Mouse (Mus musculus): Measurements from ENCODE around the gene Ikzf2. TPM values are rescaled to one million over a fixed set of nuclear protein-coding genes. Genes with fewer than 3 reads are reported as not detected.

Gene Ikzf2
- 3.7 and 4.3 TPM in 2 replicates for polyA plus RNA-seq (2015; fragmentation: Nextera tagmentation; extraction: Ambion mirVana)

GRCm38 (mm10) chr1:69687076-69687991 lies at the start of gene Ikzf2:
Gene Ikzf2, minus strand, starts transcription at chr1:69687245.
- peak; percentile 96 for ATAC-seq (ENCODE audit: low FRiP score)
- Histone ChIP-seq H3K4me3 (peak within 1 kb of the TSS; percentile 72), H3K27ac (peak within 1 kb of the TSS; percentile 90), H3K27me3 (no peaks in the 10 kb centered on the region), H3K36me3 (no peaks in the 10 kb centered on the region), H3K9me3 (no peaks in the 10 kb centered on the region), H3K4me1 (replicated peaks) (peaks cover 18% of the 10 kb centered on the region), H3K4me2 (peak within 1 kb of the TSS; percentile 70), H3K9ac (peak within 1 kb of the TSS; percentile 85)
- WGBS = under 1% methylated on average over 46 of the region's 105 CpGs

GRCm38 (mm10) chr1:69729729-69730128 lies 42.7 kb upstream of the Ikzf2 start:
- Histone ChIP-seq H3K9me3 (no peaks in the 10 kb centered on the region), H3K36me3 (no peaks in the 10 kb centered on the region), H3K4me1 (replicated peaks) (peaks cover 11% of the 10 kb centered on the region), H3K4me3 (no peak overlapping the region), H3K4me2 (no peak overlapping the region), H3K27me3 (no peaks in the 10 kb centered on the region), H3K9ac (no peak overlapping the region), H3K27ac (0 out of 2 replicates have a peak overlapping the region, but pooled peaks have one; percentile 66)
- ATAC-seq (ENCODE audit: low FRiP score) = 0 out of 2 replicates have a peak, but pooled peaks have one; percentile 28
- WGBS = 58% methylated on average over 1 of the region's 1 CpGs

- ATAC-seq (ENCODE audit: low FRiP score) = peak; percentile 69; the same call in 1 of the 2 replicates
- H3K4me1 ChIP-seq (replicated peaks) = peaks cover 11% of the 10 kb centered on the region
- H3K4me3 ChIP-seq = no peak overlapping the region
- no peaks in the 10 kb centered on the region for H3K9me3 ChIP-seq
- H3K27me3 ChIP-seq = no peaks in the 10 kb centered on the region
- no peak overlapping the region for H3K9ac ChIP-seq
- H3K4me2 ChIP-seq = no peak overlapping the region
- H3K27ac ChIP-seq = peak overlapping the region; percentile 66
- H3K36me3 ChIP-seq = no peaks in the 10 kb centered on the region
- 22% methylated on average over 5 of the region's 5 CpGs for WGBS
Measured at GRCm38 (mm10) chr1:69729031-69729679, 42.1 kb upstream of the Ikzf2 start.

GRCm38 (mm10) chr1:69727968-69728367 lies 40.9 kb upstream of the Ikzf2 start:
- 49% methylated on average over 5 of the region's 5 CpGs for WGBS
- H3K9ac ChIP-seq = no peak overlapping the region
- H3K4me2 ChIP-seq = no peak overlapping the region
- no peaks in the 10 kb centered on the region for H3K36me3 ChIP-seq
- ATAC-seq (ENCODE audit: low FRiP score) = no peak
- H3K27ac ChIP-seq = no peak overlapping the region
- H3K9me3 ChIP-seq = no peaks in the 10 kb centered on the region
- no peaks in the 10 kb centered on the region for H3K27me3 ChIP-seq
- peaks cover 11% of the 10 kb centered on the region for H3K4me1 ChIP-seq (replicated peaks)
- no peak overlapping the region for H3K4me3 ChIP-seq

GRCm38 (mm10) chr1:69717107-69717506 lies 30.1 kb upstream of the Ikzf2 start:
- Histone ChIP-seq H3K4me2 (no peak overlapping the region), H3K9ac (no peak overlapping the region), H3K27me3 (no peaks in the 10 kb centered on the region), H3K27ac (no peak overlapping the region), H3K4me3 (no peak overlapping the region), H3K36me3 (no peaks in the 10 kb centered on the region), H3K9me3 (no peaks in the 10 kb centered on the region), H3K4me1 (replicated peaks) (no peaks in the 10 kb centered on the region)
- 90% methylated on average over 3 of the region's 3 CpGs for WGBS
- no peak for ATAC-seq (ENCODE audit: low FRiP score)

GRCm38 (mm10) chr1:69708571-69708970 lies 21.5 kb upstream of the Ikzf2 start:
- Histone ChIP-seq H3K9me3 (no peaks in the 10 kb centered on the region), H3K4me2 (no peak overlapping the region), H3K27me3 (no peaks in the 10 kb centered on the region), H3K9ac (no peak overlapping the region), H3K36me3 (no peaks in the 10 kb centered on the region), H3K27ac (no peak overlapping the region), H3K4me3 (no peak overlapping the region), H3K4me1 (replicated peaks) (no peaks in the 10 kb centered on the region)
- no peak for ATAC-seq (ENCODE audit: low FRiP score)
- 65% methylated on average over 1 of the region's 1 CpGs for WGBS

GRCm38 (mm10) chr1:69703506-69704156 lies 16.6 kb upstream of the Ikzf2 start:
- H3K4me2 ChIP-seq = no peak overlapping the region
- H3K36me3 ChIP-seq = no peaks in the 10 kb centered on the region
- no peak overlapping the region for H3K4me3 ChIP-seq
- no peaks in the 10 kb centered on the region for H3K27me3 ChIP-seq
- H3K9ac ChIP-seq = no peak overlapping the region
- 93% methylated on average over 3 of the region's 3 CpGs for WGBS
- no peak overlapping the region for H3K27ac ChIP-seq
- no peaks in the 10 kb centered on the region for H3K9me3 ChIP-seq
- no peak for ATAC-seq (ENCODE audit: low FRiP score)
- no peaks in the 10 kb centered on the region for H3K4me1 ChIP-seq (replicated peaks)

- Histone ChIP-seq H3K27ac (no peak overlapping the region), H3K36me3 (no peaks in the 10 kb centered on the region), H3K4me2 (no peak overlapping the region), H3K9ac (no peak overlapping the region), H3K4me1 (replicated peaks) (peaks cover 3% of the 10 kb centered on the region; the same call in 1 of the 2 replicates), H3K9me3 (no peaks in the 10 kb centered on the region), H3K4me3 (no peak overlapping the region), H3K27me3 (no peaks in the 10 kb centered on the region)
- WGBS = 82% methylated on average over 6 of the region's 6 CpGs
- no peak for ATAC-seq (ENCODE audit: low FRiP score)
Measured at GRCm38 (mm10) chr1:69691946-69692345, 4.9 kb upstream of the Ikzf2 start.

- H3K36me3 ChIP-seq = no peaks in the 10 kb centered on the region
- no peak overlapping the region for H3K9ac ChIP-seq
- ATAC-seq (ENCODE audit: low FRiP score) = no peak
- no peak overlapping the region for H3K4me3 ChIP-seq
- no peaks in the 10 kb centered on the region for H3K27me3 ChIP-seq
- H3K4me2 ChIP-seq = peak overlapping the region; percentile 34
- peaks cover 17% of the 10 kb centered on the region for H3K4me1 ChIP-seq (replicated peaks)
- no peaks in the 10 kb centered on the region for H3K9me3 ChIP-seq
- no peak overlapping the region for H3K27ac ChIP-seq
- under 1% methylated on average over 5 of the region's 5 CpGs for WGBS
Measured at GRCm38 (mm10) chr1:69688961-69689360, 1.9 kb upstream of the Ikzf2 start.

GRCm38 (mm10) chr1:69688118-69688517 lies 1.1 kb upstream of the Ikzf2 start:
- H3K27me3 ChIP-seq = no peaks in the 10 kb centered on the region
- H3K4me2 ChIP-seq = peak overlapping the region; percentile 55
- H3K9me3 ChIP-seq = no peaks in the 10 kb centered on the region
- 13% methylated on average over 4 of the region's 4 CpGs for WGBS
- H3K4me3 ChIP-seq = peak overlapping the region; percentile 72
- no peaks in the 10 kb centered on the region for H3K36me3 ChIP-seq
- peak overlapping the region; percentile 85; the same call in 1 of the 2 replicates for H3K9ac ChIP-seq
- H3K4me1 ChIP-seq (replicated peaks) = peaks cover 18% of the 10 kb centered on the region
- ATAC-seq (ENCODE audit: low FRiP score) = no peak
- no peak overlapping the region for H3K27ac ChIP-seq

- Histone ChIP-seq H3K27me3 (no peaks in the 10 kb centered on the region), H3K9me3 (no peaks in the 10 kb centered on the region), H3K27ac (peak overlapping the region; percentile 90), H3K9ac (peak overlapping the region; percentile 85), H3K36me3 (no peaks in the 10 kb centered on the region), H3K4me3 (peak overlapping the region; percentile 72), H3K4me2 (peak overlapping the region; percentile 70), H3K4me1 (replicated peaks) (peaks cover 18% of the 10 kb centered on the region)
- ATAC-seq (ENCODE audit: low FRiP score) = peak; percentile 11; the same call in 1 of the 2 replicates
- WGBS = under 1% methylated on average over 6 of the region's 6 CpGs
Measured at GRCm38 (mm10) chr1:69686741-69687075, 337 bp downstream of the Ikzf2 start.

GRCm38 (mm10) chr1:69685890-69686490 lies 1.1 kb downstream of the Ikzf2 start:
- WGBS = under 1% methylated on average over 15 of the region's 15 CpGs
- Histone ChIP-seq H3K4me1 (replicated peaks) (peaks cover 18% of the 10 kb centered on the region), H3K9ac (peak overlapping the region; percentile 59; the same call in 1 of the 2 replicates), H3K27me3 (no peaks in the 10 kb centered on the region), H3K4me2 (peak overlapping the region; percentile 70), H3K27ac (no peak overlapping the region), H3K4me3 (peak overlapping the region; percentile 72), H3K9me3 (no peaks in the 10 kb centered on the region), H3K36me3 (no peaks in the 10 kb centered on the region)
- no peak for ATAC-seq (ENCODE audit: low FRiP score)
